Mouse (Mus musculus) urinary bladder, adult 2 months (tissue): ENCODE data around the gene Trim44. TPM values are rescaled to one million over a fixed set of nuclear protein-coding genes. Genes with fewer than 3 reads are reported as not detected.

ENCODE experiments used
- DNase-seq: peaks from one replicate; pipeline ENCODE4 v3.0.0; 2022; ENCODE audit warnings: low spot score
- polyA plus RNA-seq: library from polyadenylated mRNA; depleted of rRNA; stranded (reverse); fragments of >200 nt; gene quantifications from 2 replicates; pipeline ENCODE4 v1.2.3, GENCODE M21; 2012

Gene Trim44
- polyA plus RNA-seq, 1 experiment = 50.1 TPM

- DNase-seq = no peak
Measured at GRCm38 (mm10) chr2:102406324-102407304, 1.0 kb downstream of the Trim44 start.

GRCm38 (mm10) chr2:102403982-102404381, 3.6 kb downstream of the Trim44 start:
- DNase-seq = no peak

- no peak for DNase-seq
Measured at GRCm38 (mm10) chr2:102403306-102403705, 4.3 kb downstream of the Trim44 start.

GRCm38 (mm10) chr2:102401352-102401692, 6.3 kb downstream of the Trim44 start:
- no peak for DNase-seq

- DNase-seq = peak; percentile 83
Measured at GRCm38 (mm10) chr2:102400605-102401351, 6.8 kb downstream of the Trim44 start.

GRCm38 (mm10) chr2:102399864-102400604, 7.6 kb downstream of the Trim44 start:
- no peak for DNase-seq

GRCm38 (mm10) chr2:102396493-102396892, 11.1 kb downstream of the Trim44 start:
- DNase-seq = no peak

- no peak for DNase-seq
Measured at GRCm38 (mm10) chr2:102393457-102393856, 14.2 kb downstream of the Trim44 start.

- no peak for DNase-seq
Measured at GRCm38 (mm10) chr2:102385328-102385902, 22.2 kb downstream of the Trim44 start.

GRCm38 (mm10) chr2:102384496-102384895, 23.1 kb downstream of the Trim44 start:
- no peak for DNase-seq

GRCm38 (mm10) chr2:102384057-102384456, 23.6 kb downstream of the Trim44 start:
- no peak for DNase-seq

GRCm38 (mm10) chr2:102383069-102383834, 24.4 kb downstream of the Trim44 start:
- DNase-seq = no peak

- no peak for DNase-seq
Measured at GRCm38 (mm10) chr2:102382519-102382918, 25.1 kb downstream of the Trim44 start.

GRCm38 (mm10) chr2:102380581-102380980, 27.0 kb downstream of the Trim44 start:
- DNase-seq = no peak

GRCm38 (mm10) chr2:102378928-102379327, 28.7 kb downstream of the Trim44 start:
- DNase-seq = no peak

- DNase-seq = no peak
Measured at GRCm38 (mm10) chr2:102378381-102378780, 29.2 kb downstream of the Trim44 start.

GRCm38 (mm10) chr2:102377370-102377769, 30.3 kb downstream of the Trim44 start:
- no peak for DNase-seq

GRCm38 (mm10) chr2:102373406-102374105, 34.1 kb downstream of the Trim44 start:
- DNase-seq = no peak

GRCm38 (mm10) chr2:102372690-102373089, 34.9 kb downstream of the Trim44 start:
- DNase-seq = no peak

- no peak for DNase-seq
Measured at GRCm38 (mm10) chr2:102371332-102371731, 36.3 kb downstream of the Trim44 start.
